Mouse (Mus musculus): Measurements from ENCODE around the gene Prmt1. TPM values are rescaled to one million over a fixed set of nuclear protein-coding genes. Genes with fewer than 3 reads are reported as not detected.

Gene Prmt1
- polyA plus RNA-seq (2014; fragmentation: Nextera tagmentation; extraction: Ambion mirVana): 304 and 319 TPM in 2 replicates

DNA sequence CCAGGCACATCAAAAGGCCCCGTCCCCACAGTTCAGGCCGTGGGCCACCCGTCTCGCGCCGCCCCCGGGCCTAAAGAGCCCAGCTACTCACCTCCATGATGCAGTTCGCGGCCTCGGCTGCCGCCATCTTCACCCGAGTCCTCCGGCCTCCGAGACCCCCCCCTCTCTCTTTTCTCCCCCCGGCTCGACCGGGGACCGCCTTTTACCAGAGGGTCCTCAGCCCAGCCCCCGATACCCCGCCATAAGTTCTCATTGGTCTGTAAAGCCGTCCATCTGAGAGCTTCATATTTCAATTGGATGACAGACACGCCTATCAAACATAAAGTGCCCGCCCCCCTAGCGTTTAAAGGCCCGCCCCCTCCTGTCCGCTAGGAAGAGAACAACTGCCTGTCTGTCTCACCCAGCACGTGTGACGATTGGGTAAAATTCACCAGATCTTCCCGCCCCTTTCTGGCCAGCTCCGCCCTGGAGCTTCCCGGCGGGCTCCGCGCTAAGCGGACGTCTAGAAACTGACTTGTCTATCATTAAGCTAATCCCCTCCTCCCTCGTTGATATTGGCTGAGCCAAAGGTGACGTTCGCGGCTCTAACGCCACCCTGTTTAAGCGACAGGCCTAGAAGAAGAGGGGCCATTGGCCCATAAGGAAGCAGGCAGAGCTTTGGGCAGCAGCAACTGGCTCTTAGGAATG lies at the start of gene Prmt1:
Prmt1 (minus strand) TSS at position 377 of the 687 bp plus-strand sequence.
- peaks cover 8% of the 10 kb centered on the region for H3K4me1 ChIP-seq (ENCODE audit: control insufficient read depth, insufficient read depth, low read length)
- ATAC-seq (ENCODE audit: insufficient read depth, low FRiP score, low TSS enrichment) (peak; percentile 94), DNase-seq (ENCODE audit: low spot score) (peak; percentile 98)
- peak within 1 kb of the TSS; percentile 95 for H3K9ac ChIP-seq (ENCODE audit: low read length)
- WGBS: 1% methylated on average over 40 of the region's 42 CpGs
- peaks cover 11% of the 10 kb centered on the region for H3K36me3 ChIP-seq (ENCODE audit: control insufficient read depth, insufficient read depth, low read length)
- peak within 1 kb of the TSS; percentile 91 for H3K27ac ChIP-seq (ENCODE audit: low read depth, low read length)
- H3K27me3 ChIP-seq (ENCODE audit: control insufficient read depth, insufficient read depth, low read length): no peaks in the 10 kb centered on the region
- no peaks in the 10 kb centered on the region for H3K9me3 ChIP-seq (ENCODE audit: control insufficient read depth, low read length)
- peak within 1 kb of the TSS; percentile 93 for H3K4me3 ChIP-seq (ENCODE audit: low read depth, low read length)
- peak within 1 kb of the TSS; percentile 59 for H3K4me2 ChIP-seq (ENCODE audit: low read depth)

DNA sequence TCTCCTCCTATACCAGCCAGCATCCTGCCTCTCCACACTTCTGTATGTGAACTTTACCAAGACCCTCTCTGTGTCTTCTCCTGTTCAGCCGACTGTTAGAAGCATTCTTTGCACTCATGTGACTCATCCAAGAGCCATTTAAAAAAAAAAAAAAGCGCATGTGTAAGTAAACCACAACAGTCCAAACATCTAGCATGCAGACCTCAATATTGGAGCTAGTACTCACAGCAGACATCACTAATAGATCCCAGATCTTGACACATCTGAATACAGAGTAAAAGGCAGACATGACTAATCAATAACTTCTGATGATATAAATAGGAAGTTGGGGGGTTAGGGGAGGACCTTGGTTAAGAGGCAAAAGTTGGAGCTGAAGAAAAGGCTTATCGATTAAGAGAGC lies 49.3 kb upstream of the Prmt1 start:
- no peak overlapping the region for H3K27ac ChIP-seq (ENCODE audit: low read depth, low read length)
- DNase-seq (ENCODE audit: low spot score): no peak
- no peak overlapping the region for H3K4me2 ChIP-seq (ENCODE audit: low read depth)
- H3K9me3 ChIP-seq (ENCODE audit: control insufficient read depth, low read length): no peaks in the 10 kb centered on the region
- H3K9ac ChIP-seq (ENCODE audit: low read length): no peak overlapping the region
- H3K36me3 ChIP-seq (ENCODE audit: control insufficient read depth, insufficient read depth, low read length): peaks cover 53% of the 10 kb centered on the region
- WGBS: 94% methylated on average over 3 of the region's 3 CpGs
- no peaks in the 10 kb centered on the region for H3K4me1 ChIP-seq (ENCODE audit: control insufficient read depth, insufficient read depth, low read length)
- H3K27me3 ChIP-seq (ENCODE audit: control insufficient read depth, insufficient read depth, low read length): no peaks in the 10 kb centered on the region
- no peak for ATAC-seq (ENCODE audit: insufficient read depth, low FRiP score, low TSS enrichment)
- no peak overlapping the region for H3K4me3 ChIP-seq (ENCODE audit: low read depth, low read length)

DNA sequence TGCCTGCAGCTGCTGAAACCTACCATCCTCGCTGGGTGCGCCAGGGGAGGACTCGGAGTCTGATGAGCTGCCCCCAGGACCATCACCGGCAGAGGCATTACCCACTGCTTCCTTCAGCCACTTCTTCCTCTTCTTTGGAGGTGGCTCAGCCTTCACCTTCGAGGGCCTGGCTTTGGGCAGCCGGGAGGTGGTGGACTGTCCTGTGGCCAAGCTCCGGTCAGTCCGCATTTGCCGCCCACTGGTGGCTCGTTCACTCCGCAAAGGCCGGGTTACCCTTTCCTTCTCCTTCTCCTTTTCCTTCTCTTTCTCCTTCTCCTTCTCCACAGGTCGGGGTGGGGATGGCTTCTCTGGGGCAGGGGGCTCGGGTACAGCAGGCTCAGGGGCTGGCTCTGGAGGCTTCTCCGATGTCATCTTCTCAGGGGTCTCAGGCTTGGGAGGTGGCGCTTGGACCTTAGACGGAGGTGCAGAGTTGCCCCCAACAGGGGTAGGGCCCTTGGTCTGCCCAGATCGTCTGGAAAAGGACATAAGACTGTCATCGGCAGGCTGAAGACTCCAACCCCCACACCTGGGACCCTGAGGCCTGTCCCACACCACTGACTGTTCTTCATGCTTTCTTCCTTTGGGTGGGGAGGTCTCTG lies 47.5 kb upstream of the Prmt1 start:
- no peak for ATAC-seq (ENCODE audit: insufficient read depth, low FRiP score, low TSS enrichment)
- H3K27me3 ChIP-seq (ENCODE audit: control insufficient read depth, insufficient read depth, low read length): no peaks in the 10 kb centered on the region
- H3K36me3 ChIP-seq (ENCODE audit: control insufficient read depth, insufficient read depth, low read length): peaks cover 52% of the 10 kb centered on the region
- no peak overlapping the region for H3K4me2 ChIP-seq (ENCODE audit: low read depth)
- H3K9me3 ChIP-seq (ENCODE audit: control insufficient read depth, low read length): no peaks in the 10 kb centered on the region
- H3K9ac ChIP-seq (ENCODE audit: low read length): no peak overlapping the region
- WGBS: 94% methylated on average over 19 of the region's 19 CpGs
- no peak overlapping the region for H3K27ac ChIP-seq (ENCODE audit: low read depth, low read length)
- H3K4me3 ChIP-seq (ENCODE audit: low read depth, low read length): no peak overlapping the region
- H3K4me1 ChIP-seq (ENCODE audit: control insufficient read depth, insufficient read depth, low read length): no peaks in the 10 kb centered on the region
- no peak for DNase-seq (ENCODE audit: low spot score)

DNA sequence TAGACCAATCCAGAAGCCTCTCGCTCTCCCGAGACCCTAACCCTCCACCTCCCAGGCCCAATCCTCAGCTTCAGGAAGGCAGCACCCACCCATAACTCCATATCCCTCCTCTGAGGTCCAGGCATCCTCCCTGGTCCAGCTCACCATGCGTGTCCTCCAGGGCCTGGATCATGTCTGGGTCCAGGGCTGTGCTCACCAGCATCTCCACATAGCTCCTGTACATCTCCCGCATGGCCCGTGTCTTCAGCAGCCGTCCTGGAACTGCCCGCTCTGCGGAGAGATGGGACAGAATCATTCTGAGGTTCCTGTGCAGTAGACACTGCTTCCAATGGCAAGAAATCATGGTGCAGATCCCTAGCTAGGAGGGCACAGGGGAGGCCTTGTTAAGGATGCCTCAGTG lies 44.5 kb upstream of the Prmt1 start:
- no peaks in the 10 kb centered on the region for H3K4me1 ChIP-seq (ENCODE audit: control insufficient read depth, insufficient read depth, low read length)
- no peaks in the 10 kb centered on the region for H3K27me3 ChIP-seq (ENCODE audit: control insufficient read depth, insufficient read depth, low read length)
- no peaks in the 10 kb centered on the region for H3K9me3 ChIP-seq (ENCODE audit: control insufficient read depth, low read length)
- H3K9ac ChIP-seq (ENCODE audit: low read length): no peak overlapping the region
- H3K4me2 ChIP-seq (ENCODE audit: low read depth): no peak overlapping the region
- no peak overlapping the region for H3K4me3 ChIP-seq (ENCODE audit: low read depth, low read length)
- H3K36me3 ChIP-seq (ENCODE audit: control insufficient read depth, insufficient read depth, low read length): peaks cover 56% of the 10 kb centered on the region
- no peak for DNase-seq (ENCODE audit: low spot score)
- 98% methylated on average over 8 of the region's 8 CpGs for WGBS
- ATAC-seq (ENCODE audit: insufficient read depth, low FRiP score, low TSS enrichment): no peak
- no peak overlapping the region for H3K27ac ChIP-seq (ENCODE audit: low read depth, low read length)

DNA sequence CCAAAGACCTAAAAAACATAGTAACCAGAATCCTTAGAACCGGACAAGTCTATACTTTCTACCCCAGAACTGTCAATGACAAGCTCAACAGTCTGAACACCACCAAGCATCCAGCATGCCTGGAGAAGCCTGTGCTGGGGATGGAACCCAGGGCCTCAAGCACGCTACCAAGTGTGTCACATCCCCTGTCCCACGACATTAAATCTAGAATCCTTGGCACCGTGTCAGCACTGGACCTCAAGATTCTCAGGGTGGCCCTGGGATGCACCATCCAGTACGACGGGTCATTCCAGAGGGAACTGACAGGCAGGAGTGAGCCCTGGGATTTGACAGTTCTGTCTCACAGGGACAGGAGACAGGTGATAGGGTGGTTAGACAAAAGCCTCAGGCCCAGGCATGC lies 43.6 kb upstream of the Prmt1 start:
- Histone ChIP-seq H3K9ac (ENCODE audit: low read length) (no peak overlapping the region), H3K4me1 (ENCODE audit: control insufficient read depth, insufficient read depth, low read length) (no peaks in the 10 kb centered on the region), H3K4me3 (ENCODE audit: low read depth, low read length) (no peak overlapping the region), H3K4me2 (ENCODE audit: low read depth) (no peak overlapping the region), H3K36me3 (ENCODE audit: control insufficient read depth, insufficient read depth, low read length) (peaks cover 52% of the 10 kb centered on the region), H3K27ac (ENCODE audit: low read depth, low read length) (no peak overlapping the region), H3K27me3 (ENCODE audit: control insufficient read depth, insufficient read depth, low read length) (no peaks in the 10 kb centered on the region), H3K9me3 (ENCODE audit: control insufficient read depth, low read length) (no peaks in the 10 kb centered on the region)
- ATAC-seq (ENCODE audit: insufficient read depth, low FRiP score, low TSS enrichment) (no peak), DNase-seq (ENCODE audit: low spot score) (no peak)
- 95% methylated on average over 6 of the region's 6 CpGs for WGBS

DNA sequence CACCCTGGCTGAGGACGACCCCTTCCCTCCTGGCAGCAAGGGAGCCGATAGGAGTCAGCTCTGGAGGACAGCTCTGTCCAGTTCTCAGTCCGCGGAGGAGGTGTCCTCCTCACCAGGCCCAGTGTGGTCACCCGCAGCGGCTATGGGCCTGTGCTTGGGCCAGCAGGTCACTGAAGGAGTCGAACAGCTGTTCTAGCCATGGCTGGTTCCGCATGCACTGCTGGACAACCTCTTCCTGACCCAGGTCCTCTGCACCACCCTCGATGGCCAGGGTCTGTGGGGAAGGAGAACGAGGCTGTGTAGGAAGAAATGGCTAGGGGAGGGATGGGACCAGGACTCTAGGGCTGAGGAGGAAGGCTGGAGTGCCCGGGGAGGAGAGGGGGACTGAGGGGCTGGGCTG lies 42.0 kb upstream of the Prmt1 start:
- 94% methylated on average over 11 of the region's 11 CpGs for WGBS
- no peaks in the 10 kb centered on the region for H3K27me3 ChIP-seq (ENCODE audit: control insufficient read depth, insufficient read depth, low read length)
- H3K9me3 ChIP-seq (ENCODE audit: control insufficient read depth, low read length): no peaks in the 10 kb centered on the region
- DNase-seq (ENCODE audit: low spot score): no peak
- no peak overlapping the region for H3K27ac ChIP-seq (ENCODE audit: low read depth, low read length)
- no peak for ATAC-seq (ENCODE audit: insufficient read depth, low FRiP score, low TSS enrichment)
- H3K4me3 ChIP-seq (ENCODE audit: low read depth, low read length): no peak overlapping the region
- no peak overlapping the region for H3K4me2 ChIP-seq (ENCODE audit: low read depth)
- peaks cover 39% of the 10 kb centered on the region for H3K36me3 ChIP-seq (ENCODE audit: control insufficient read depth, insufficient read depth, low read length)
- no peaks in the 10 kb centered on the region for H3K4me1 ChIP-seq (ENCODE audit: control insufficient read depth, insufficient read depth, low read length)
- H3K9ac ChIP-seq (ENCODE audit: low read length): no peak overlapping the region

DNA sequence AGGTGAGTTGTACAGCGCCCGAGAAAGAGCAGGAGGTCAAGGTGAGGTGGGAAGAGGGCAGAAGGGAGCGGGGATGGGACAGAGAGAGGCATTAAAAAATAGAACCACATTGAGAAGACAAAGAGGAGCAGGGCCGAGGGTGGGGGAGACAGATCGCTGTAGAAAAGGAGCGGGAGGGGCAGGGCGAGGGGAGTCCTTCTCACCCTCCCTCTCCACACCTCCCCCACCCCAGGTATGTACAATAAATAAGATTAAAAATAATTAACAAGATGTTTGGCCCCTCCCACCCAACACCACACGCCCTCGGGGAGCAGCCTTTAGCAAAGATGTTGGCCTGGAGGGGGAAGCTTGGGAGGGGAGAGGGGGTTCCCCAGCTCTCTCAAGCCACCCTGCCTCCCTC lies 41.4 kb upstream of the Prmt1 start:
- 93% methylated on average over 9 of the region's 9 CpGs for WGBS
- no peaks in the 10 kb centered on the region for H3K27me3 ChIP-seq (ENCODE audit: control insufficient read depth, insufficient read depth, low read length)
- no peak overlapping the region for H3K4me2 ChIP-seq (ENCODE audit: low read depth)
- no peak overlapping the region for H3K4me3 ChIP-seq (ENCODE audit: low read depth, low read length)
- no peak for ATAC-seq (ENCODE audit: insufficient read depth, low FRiP score, low TSS enrichment)
- peaks cover 36% of the 10 kb centered on the region for H3K36me3 ChIP-seq (ENCODE audit: control insufficient read depth, insufficient read depth, low read length)
- DNase-seq (ENCODE audit: low spot score): no peak
- H3K4me1 ChIP-seq (ENCODE audit: control insufficient read depth, insufficient read depth, low read length): no peaks in the 10 kb centered on the region
- H3K9me3 ChIP-seq (ENCODE audit: control insufficient read depth, low read length): no peaks in the 10 kb centered on the region
- H3K27ac ChIP-seq (ENCODE audit: low read depth, low read length): no peak overlapping the region
- H3K9ac ChIP-seq (ENCODE audit: low read length): no peak overlapping the region

DNA sequence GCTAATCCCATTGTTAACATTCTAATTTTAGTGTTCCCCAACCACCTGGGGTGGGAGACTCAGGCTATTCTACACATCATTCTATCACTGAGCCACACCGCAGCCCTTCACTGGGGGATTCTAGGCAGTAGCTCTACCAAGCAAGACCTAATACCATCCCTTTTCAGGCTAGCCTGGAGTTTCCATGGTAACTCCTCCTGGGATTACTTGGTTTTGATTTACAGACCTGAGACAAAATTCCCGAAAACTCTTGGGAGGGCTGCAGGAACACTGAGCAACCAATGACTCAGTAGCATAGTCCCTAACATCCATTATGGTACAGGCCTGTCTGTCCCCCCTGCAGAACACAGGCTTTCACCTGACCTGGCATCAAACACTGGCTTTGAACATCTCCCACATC lies 39.9 kb upstream of the Prmt1 start:
- 51% methylated on average over 2 of the region's 2 CpGs for WGBS
- no peak overlapping the region for H3K27ac ChIP-seq (ENCODE audit: low read depth, low read length)
- peaks cover 28% of the 10 kb centered on the region for H3K36me3 ChIP-seq (ENCODE audit: control insufficient read depth, insufficient read depth, low read length)
- H3K9ac ChIP-seq (ENCODE audit: low read length): no peak overlapping the region
- no peaks in the 10 kb centered on the region for H3K27me3 ChIP-seq (ENCODE audit: control insufficient read depth, insufficient read depth, low read length)
- H3K9me3 ChIP-seq (ENCODE audit: control insufficient read depth, low read length): no peaks in the 10 kb centered on the region
- no peak overlapping the region for H3K4me3 ChIP-seq (ENCODE audit: low read depth, low read length)
- no peak overlapping the region for H3K4me2 ChIP-seq (ENCODE audit: low read depth)
- no peaks in the 10 kb centered on the region for H3K4me1 ChIP-seq (ENCODE audit: control insufficient read depth, insufficient read depth, low read length)
- ATAC-seq (ENCODE audit: insufficient read depth, low FRiP score, low TSS enrichment) (peak; percentile 15; the same call in 1 of the 2 replicates), DNase-seq (ENCODE audit: low spot score) (no peak)

DNA sequence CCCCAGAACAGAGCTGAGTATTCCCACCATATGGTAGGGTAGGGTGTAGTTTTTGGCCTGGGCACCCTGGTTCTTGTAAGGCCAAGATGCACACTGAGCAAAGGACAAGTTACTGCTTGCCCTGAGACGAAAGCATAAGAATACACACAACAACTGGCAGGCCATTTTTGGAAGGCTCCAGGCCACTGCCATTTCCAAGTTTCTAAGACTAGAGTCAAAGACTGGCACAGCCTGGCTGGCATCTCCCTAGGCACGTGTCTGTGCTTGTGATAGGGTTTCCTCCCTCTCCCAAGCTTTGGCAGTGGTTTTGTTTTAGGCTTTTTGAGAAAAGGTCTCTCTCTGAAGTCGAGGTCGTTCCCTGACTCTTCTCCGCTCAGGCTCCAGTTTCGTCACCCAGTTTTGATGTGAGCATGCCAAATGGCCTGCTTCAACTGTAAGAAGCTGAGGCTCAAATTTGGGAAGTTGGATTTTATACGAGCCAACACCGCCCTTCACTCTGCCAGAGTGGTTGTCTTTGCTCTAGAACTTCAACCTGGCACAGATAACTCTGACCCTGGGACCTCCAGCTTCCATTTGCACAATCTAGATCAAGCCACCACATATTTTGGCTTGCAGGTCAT lies 39.3 kb upstream of the Prmt1 start:
- Histone ChIP-seq H3K4me1 (ENCODE audit: control insufficient read depth, insufficient read depth, low read length) (no peaks in the 10 kb centered on the region), H3K9me3 (ENCODE audit: control insufficient read depth, low read length) (no peaks in the 10 kb centered on the region), H3K27ac (ENCODE audit: low read depth, low read length) (no peak overlapping the region), H3K9ac (ENCODE audit: low read length) (no peak overlapping the region), H3K4me2 (ENCODE audit: low read depth) (no peak overlapping the region), H3K36me3 (ENCODE audit: control insufficient read depth, insufficient read depth, low read length) (peaks cover 24% of the 10 kb centered on the region), H3K4me3 (ENCODE audit: low read depth, low read length) (no peak overlapping the region), H3K27me3 (ENCODE audit: control insufficient read depth, insufficient read depth, low read length) (no peaks in the 10 kb centered on the region)
- 80% methylated on average over 8 of the region's 8 CpGs for WGBS
- ATAC-seq (ENCODE audit: insufficient read depth, low FRiP score, low TSS enrichment) (no peak), DNase-seq (ENCODE audit: low spot score) (no peak)
